Mouse (Mus musculus) neural tube, embryonic 13.5 days (tissue): Measurements from ENCODE around the gene Ace. TPM values are rescaled to one million over a fixed set of nuclear protein-coding genes. Genes with fewer than 3 reads are reported as not detected.
A peak's percentile ranks its signal among the peaks of the same experiment; 100 is the strongest.

Experiments used
- ATAC-seq: fragments of 200-750 bp; cut with Nextera tagmentation; 2 replicates; pipeline ENCODE4 v1.8.0; 2017; ENCODE audit warnings: low read depth, mild to moderate bottlenecking, moderate TSS enrichment, moderate library complexity
- H3K27ac ChIP-seq: fragments of 300-500 bp; sonication (generic); replicated peaks from 2 replicates; pipeline ENCODE4 v1.5.1; 2015; ENCODE audit warnings: moderate library complexity, mild to moderate bottlenecking, inconsistent platforms
- H3K27me3 ChIP-seq: fragments of 300-500 bp; sonication (generic); 2 replicates; pipeline ENCODE4 v1.6.1; 2015; ENCODE audit warnings: mild to moderate bottlenecking, inconsistent platforms
- H3K36me3 ChIP-seq: fragments of 300-500 bp; sonication (generic); 2 replicates; pipeline ENCODE4 v1.6.1; 2015; ENCODE audit warnings: mild to moderate bottlenecking, inconsistent platforms
- H3K4me1 ChIP-seq: fragments of 300-500 bp; sonication (generic); replicated peaks from 2 replicates; pipeline ENCODE4 v1.6.1; 2015; ENCODE audit warnings: inconsistent platforms
- H3K4me2 ChIP-seq: fragments of 300-500 bp; sonication (generic); 2 replicates; pipeline ENCODE4 v1.6.1; 2015; ENCODE audit warnings: inconsistent platforms, mild to moderate bottlenecking, moderate library complexity
- H3K4me3 ChIP-seq: fragments of 300-500 bp; sonication (generic); 2 replicates; pipeline ENCODE4 v1.5.1; 2015; ENCODE audit warnings: mild to moderate bottlenecking, inconsistent platforms
- H3K9ac ChIP-seq: fragments of 300-500 bp; sonication (generic); 2 replicates; pipeline ENCODE4 v1.6.1; 2015; ENCODE audit warnings: moderate library complexity, mild to moderate bottlenecking, inconsistent platforms
- H3K9me3 ChIP-seq: fragments of 300-500 bp; sonication (generic); 2 replicates; pipeline ENCODE4 v1.6.1; 2016; ENCODE audit warnings: inconsistent platforms
- WGBS: fragments of 180-500 bp; shearing (Covaris S2); methylation state at CpG from one replicate; pipeline ENCODE4 v1.1.7; 2015; 5-methylcytosine and 5-hydroxymethylcytosine counted together
- polyA plus RNA-seq: library from polyadenylated mRNA; unstranded; fragments of >200 nt; fragmentation: Nextera tagmentation; extraction: Ambion mirVana; gene quantifications from 2 replicates; pipeline ENCODE4 v1.2.1, GENCODE M21; 2015

Gene Ace
- polyA plus RNA-seq, 1 experiment from 2014 or later: 2.4 TPM

GRCm38 (mm10) chr11:106036548-106037417 lies 69.0 kb downstream of the Ace start, which contains the start of gene Dcaf7:
Dcaf7 (plus strand) TSS chr11:106036872.
- peaks cover 46% of the 10 kb centered on the region for H3K4me1 ChIP-seq
- peak within 1 kb of the TSS; percentile 95 for H3K27ac ChIP-seq
- WGBS: under 1% methylated on average over 66 of the region's 66 CpGs
- peak within 1 kb of the TSS; percentile 83 for H3K4me2 ChIP-seq
- H3K4me3 ChIP-seq: peak within 1 kb of the TSS; percentile 99
- H3K9ac ChIP-seq: peak within 1 kb of the TSS; percentile 96
- H3K36me3 ChIP-seq: no peaks in the 10 kb centered on the region; the same call in 1 of the 2 replicates
- no peaks in the 10 kb centered on the region for H3K9me3 ChIP-seq
- ATAC-seq: peak; percentile 98
- H3K27me3 ChIP-seq: no peaks in the 10 kb centered on the region

DNA sequence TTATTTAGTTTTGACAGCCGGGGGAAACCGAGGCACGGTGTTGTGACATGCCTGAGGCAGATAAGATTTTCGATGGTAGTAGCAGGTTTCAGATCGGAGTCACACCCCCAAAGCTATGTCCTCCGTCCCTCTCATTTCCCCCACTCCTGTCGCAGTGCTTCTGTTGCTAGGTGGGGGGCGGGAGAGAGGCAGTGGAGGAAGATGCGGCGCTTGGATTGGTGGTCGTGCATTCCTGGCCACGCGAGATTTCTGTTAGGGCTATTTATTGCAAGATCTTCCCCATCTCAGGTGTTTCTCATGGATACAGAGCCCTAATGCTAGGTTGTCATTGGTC lies 69.6 kb downstream of the Ace start:
- Histone ChIP-seq H3K27ac (peak overlapping the region; percentile 95), H3K9me3 (no peaks in the 10 kb centered on the region), H3K4me2 (peak overlapping the region; percentile 83), H3K27me3 (no peaks in the 10 kb centered on the region), H3K4me1 (peaks cover 46% of the 10 kb centered on the region), H3K4me3 (peak overlapping the region; percentile 99), H3K36me3 (no peaks in the 10 kb centered on the region; the same call in 1 of the 2 replicates), H3K9ac (peak overlapping the region; percentile 96)
- ATAC-seq: peak; percentile 60
- WGBS: under 1% methylated on average over 13 of the region's 13 CpGs

Other genes with a start within 250 kb of the Ace start
- gene Cyb561, start 14.6 kb upstream of the Ace start, polyA plus RNA-seq: 27.6 and 29.8 TPM in 2 replicates
- not detected in 2 replicates for gene Ace3, start 26.7 kb downstream of the Ace start, polyA plus RNA-seq
- gene Kcnh6, start 40.2 kb downstream of the Ace start, polyA plus RNA-seq: 9.2 and 16.7 TPM in 2 replicates
- 110 and 116 TPM in 2 replicates for gene Dcaf7, start 68.9 kb downstream of the Ace start, polyA plus RNA-seq
- 7.5 and 8.9 TPM in 2 replicates for gene Taco1, start 98.1 kb downstream of the Ace start, polyA plus RNA-seq
- gene Map3k3, start 116.7 kb downstream of the Ace start, polyA plus RNA-seq: 15.9 and 18.0 TPM in 2 replicates
- not detected in 2 replicates for gene Gm10840, start 192.9 kb downstream of the Ace start, polyA plus RNA-seq
- 171 and 187 TPM in 2 replicates for gene Limd2, start 192.9 kb downstream of the Ace start, polyA plus RNA-seq
- 32.8 and 33.5 TPM in 2 replicates for gene Strada, start 234.2 kb downstream of the Ace start, polyA plus RNA-seq
- gene Ccdc47, start 248.4 kb downstream of the Ace start, polyA plus RNA-seq: 96.7 and 111 TPM in 2 replicates
- gene Ddx42, start 249.0 kb downstream of the Ace start, polyA plus RNA-seq: 87.1 and 89.8 TPM in 2 replicates